Mouse (Mus musculus) kidney, embryonic 16.5 days (tissue): ENCODE data around the gene Gm10840. TPM values are rescaled to one million over a fixed set of nuclear protein-coding genes. Genes with fewer than 3 reads are reported as not detected.

Experiments
- ATAC-seq: fragments of 200-750 bp; cut with Nextera tagmentation; 2 replicates; pipeline ENCODE4 v1.8.0; 2017; ENCODE audit warnings: moderate TSS enrichment; ENCODE audit not compliant: low FRiP score, low TSS enrichment
- H3K27ac ChIP-seq: fragments of 300-500 bp; sonication (generic); 2 replicates; pipeline ENCODE4 v1.5.1; 2014; ENCODE audit warnings: low read length
- H3K27me3 ChIP-seq: fragments of 300-500 bp; sonication (generic); 2 replicates; pipeline ENCODE4 v1.6.1; 2014; ENCODE audit warnings: low read length, control low read depth, mixed read lengths; ENCODE audit not compliant: insufficient read depth
- H3K36me3 ChIP-seq: fragments of 300-500 bp; sonication (generic); 2 replicates; pipeline ENCODE4 v1.6.1; 2014; ENCODE audit warnings: low read length, control low read depth, mixed read lengths; ENCODE audit not compliant: insufficient read depth
- H3K4me1 ChIP-seq: fragments of 300-500 bp; sonication (generic); 2 replicates; pipeline ENCODE4 v1.6.1; 2014; ENCODE audit warnings: low read length, control low read depth, mixed read lengths; ENCODE audit not compliant: insufficient read depth
- H3K4me2 ChIP-seq: fragments of 300-500 bp; sonication (generic); replicated peaks from 2 replicates; pipeline ENCODE4 v1.6.1; 2014; ENCODE audit warnings: low read depth, low read length
- H3K4me3 ChIP-seq: fragments of 300-500 bp; sonication (generic); 2 replicates; pipeline ENCODE4 v1.5.1; 2014; ENCODE audit warnings: mild to moderate bottlenecking, low read length
- H3K9ac ChIP-seq: fragments of 300-500 bp; sonication (generic); replicated peaks from 2 replicates; pipeline ENCODE4 v1.6.1; 2014; ENCODE audit warnings: low read length
- H3K9me3 ChIP-seq: fragments of 300-500 bp; sonication (generic); 2 replicates; pipeline ENCODE4 v1.6.1; 2016; ENCODE audit warnings: low read length, control low read depth
- whole genome bisulfite sequencing: fragments of 180-500 bp; shearing (Covaris S2); extraction: QIAGEN DNeasy Blood & Tissue Kit; methylation state at CpG from one replicate; pipeline ENCODE4 v1.1.7; 2014; 5-methylcytosine and 5-hydroxymethylcytosine counted together
- polyA plus RNA-seq: library from polyadenylated mRNA; unstranded; fragments of >200 nt; fragmentation: Nextera tagmentation; extraction: Ambion mirVana; gene quantifications from 2 replicates; pipeline ENCODE4 v1.2.1, GENCODE M21; 2015

Gm10840 gene
- polyA plus RNA-seq, 1 experiment from 2014 or later, result not detected

DNA sequence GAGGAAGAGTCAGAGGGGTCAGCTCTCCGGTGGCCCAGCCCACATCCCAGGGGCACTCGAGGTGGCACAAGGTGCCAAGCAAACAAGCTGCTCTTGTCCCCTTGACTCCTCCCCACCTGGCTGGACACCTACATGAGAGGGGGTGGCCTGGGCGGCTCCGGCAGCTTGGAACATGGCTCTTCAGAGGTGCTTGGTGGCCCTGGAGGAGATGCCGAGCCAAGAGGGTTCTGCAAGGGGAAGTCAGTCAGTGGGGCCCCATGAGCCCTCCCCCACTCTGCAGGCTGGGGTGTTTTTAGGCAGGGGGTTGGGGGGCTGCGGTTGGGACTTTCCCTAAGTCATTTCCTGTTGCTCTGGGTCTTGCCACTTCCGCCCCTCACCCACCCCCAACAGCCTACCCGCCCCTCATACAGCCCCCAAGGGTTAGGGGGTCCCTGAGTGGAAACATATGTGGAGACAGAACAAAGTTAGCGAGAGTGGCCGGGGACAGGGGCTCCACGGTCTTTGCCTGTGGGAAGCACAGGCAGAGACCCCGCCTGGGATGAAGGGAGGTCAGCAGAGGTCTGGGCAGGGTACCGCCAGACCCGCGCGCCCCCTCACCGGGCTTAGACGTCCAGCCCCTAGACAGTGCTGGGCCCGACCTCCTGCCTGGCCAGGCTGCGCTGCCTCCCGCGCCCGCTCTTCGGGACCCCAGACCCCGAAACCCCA lies 1.3 kb upstream of the Gm10840 start:
- Histone ChIP-seq H3K36me3 (peaks cover 37% of the 10 kb centered on the region), H3K9me3 (no peaks in the 10 kb centered on the region), H3K27ac (peak overlapping the region; percentile 89), H3K4me1 (peaks cover 22% of the 10 kb centered on the region), H3K4me2 (peak overlapping the region; percentile 92), H3K27me3 (no peaks in the 10 kb centered on the region), H3K4me3 (peak overlapping the region; percentile 80), H3K9ac (peak overlapping the region; percentile 95)
- peak; percentile 60 for ATAC-seq
- WGBS, result 0% methylated on average over 24 of the region's 25 CpGs

DNA sequence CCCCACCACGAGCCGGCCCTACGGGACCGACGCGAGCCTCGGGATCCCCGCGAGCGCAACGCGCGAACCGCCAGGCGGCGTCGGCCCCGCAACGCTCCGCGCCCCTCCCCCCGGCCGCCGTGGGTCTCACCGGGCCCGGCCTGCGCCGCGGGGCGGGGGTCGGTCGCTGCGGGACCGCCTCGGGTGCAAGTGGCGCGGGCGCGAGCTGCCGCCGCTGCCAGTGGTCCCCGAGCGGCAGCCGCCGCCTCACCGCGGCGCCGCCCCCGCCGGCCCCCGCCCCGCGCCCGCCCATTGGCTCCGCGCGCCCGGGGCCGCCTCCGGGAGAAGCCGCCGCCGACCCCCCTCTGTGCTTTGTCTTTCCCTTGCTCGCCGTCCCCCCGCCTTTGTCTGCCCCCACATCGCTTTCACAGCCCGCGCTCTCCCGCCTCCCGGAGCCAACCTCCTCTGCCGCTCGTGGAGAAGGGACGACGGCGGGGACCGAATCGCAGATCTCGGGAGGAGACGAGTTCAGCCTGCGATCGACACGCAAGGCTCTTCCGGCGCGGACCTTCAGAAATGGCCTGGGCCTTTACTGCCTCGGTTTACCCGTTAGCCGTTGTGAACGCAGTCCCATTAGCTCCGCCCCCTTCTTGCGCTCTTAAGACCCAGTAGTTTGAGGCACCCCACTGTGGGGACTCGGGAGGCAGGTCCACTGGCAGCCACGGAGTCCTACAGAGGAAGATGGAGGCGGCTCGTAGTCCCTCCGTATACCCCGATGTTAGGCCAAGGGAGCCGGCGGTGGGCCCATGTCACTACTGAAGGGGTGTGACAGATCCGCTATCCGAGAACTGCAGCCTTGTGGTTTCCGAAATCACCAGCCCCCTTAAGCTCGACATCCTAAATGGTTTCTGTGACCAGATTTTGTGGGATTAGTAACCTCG lies 469 bp upstream of the Gm10840 start:
- Histone ChIP-seq H3K36me3 (peaks cover 35% of the 10 kb centered on the region), H3K4me3 (peak overlapping the region; percentile 80), H3K4me2 (peak overlapping the region; percentile 92), H3K27ac (peak overlapping the region; percentile 89), H3K27me3 (no peaks in the 10 kb centered on the region), H3K9me3 (no peaks in the 10 kb centered on the region), H3K9ac (peak overlapping the region; percentile 95), H3K4me1 (peaks cover 22% of the 10 kb centered on the region)
- WGBS, result under 1% methylated on average over 55 of the region's 106 CpGs
- ATAC-seq, result peak; percentile 66

DNA sequence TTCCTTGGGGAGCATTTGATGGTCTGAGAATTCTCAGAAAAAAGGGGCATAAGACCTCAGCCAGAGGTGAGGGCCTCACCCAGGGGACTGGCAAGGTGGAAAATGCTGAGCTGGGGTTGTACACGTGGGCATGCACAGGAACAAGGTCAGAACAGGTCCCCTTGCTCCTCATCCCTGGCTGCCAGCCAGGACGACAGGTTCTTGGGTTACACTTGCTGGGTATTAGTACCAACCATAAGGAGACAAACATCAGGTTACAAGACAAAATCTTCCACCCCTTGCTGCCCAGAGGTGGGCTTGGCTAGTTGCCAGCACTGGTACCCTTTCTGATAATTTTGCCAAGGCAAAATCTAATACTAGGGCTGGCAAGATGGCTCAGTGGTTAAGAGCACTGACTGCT lies 1.6 kb downstream of the Gm10840 start:
- Histone ChIP-seq H3K4me3 (no peak overlapping the region), H3K9me3 (no peaks in the 10 kb centered on the region), H3K9ac (no peak overlapping the region), H3K27ac (no peak overlapping the region), H3K27me3 (no peaks in the 10 kb centered on the region), H3K4me1 (peaks cover 22% of the 10 kb centered on the region), H3K4me2 (no peak overlapping the region), H3K36me3 (peaks cover 33% of the 10 kb centered on the region)
- WGBS, result 57% methylated on average over 2 of the region's 2 CpGs
- no peak for ATAC-seq

DNA sequence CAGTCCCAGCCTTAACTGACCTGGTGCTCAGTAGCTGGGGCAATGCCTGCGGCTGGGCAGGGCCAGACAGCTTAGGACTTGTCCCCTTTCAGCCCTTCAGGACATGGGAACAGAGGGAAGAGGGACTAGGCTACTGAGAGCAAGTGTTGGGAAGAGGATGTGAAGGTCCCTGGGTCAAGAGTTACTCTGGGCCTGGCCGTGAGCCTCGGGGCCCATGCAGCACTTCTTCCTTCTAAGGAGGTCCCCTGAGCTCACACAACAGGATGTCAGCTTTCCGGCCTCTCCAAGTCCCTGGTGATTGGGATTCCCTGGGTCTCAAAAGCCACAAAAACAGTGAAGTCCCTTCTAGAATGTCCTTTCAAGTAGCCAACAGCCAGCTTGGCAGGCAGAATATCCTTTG lies 2.9 kb downstream of the Gm10840 start:
- H3K9me3 ChIP-seq, result no peaks in the 10 kb centered on the region
- peaks cover 34% of the 10 kb centered on the region for H3K36me3 ChIP-seq
- peak overlapping the region; percentile 55 for H3K27ac ChIP-seq
- no peak for ATAC-seq
- no peak overlapping the region for H3K4me2 ChIP-seq
- WGBS, result 72% methylated on average over 4 of the region's 4 CpGs
- peaks cover 16% of the 10 kb centered on the region for H3K4me1 ChIP-seq
- H3K27me3 ChIP-seq, result no peaks in the 10 kb centered on the region
- H3K4me3 ChIP-seq, result no peak overlapping the region
- no peak overlapping the region for H3K9ac ChIP-seq

DNA sequence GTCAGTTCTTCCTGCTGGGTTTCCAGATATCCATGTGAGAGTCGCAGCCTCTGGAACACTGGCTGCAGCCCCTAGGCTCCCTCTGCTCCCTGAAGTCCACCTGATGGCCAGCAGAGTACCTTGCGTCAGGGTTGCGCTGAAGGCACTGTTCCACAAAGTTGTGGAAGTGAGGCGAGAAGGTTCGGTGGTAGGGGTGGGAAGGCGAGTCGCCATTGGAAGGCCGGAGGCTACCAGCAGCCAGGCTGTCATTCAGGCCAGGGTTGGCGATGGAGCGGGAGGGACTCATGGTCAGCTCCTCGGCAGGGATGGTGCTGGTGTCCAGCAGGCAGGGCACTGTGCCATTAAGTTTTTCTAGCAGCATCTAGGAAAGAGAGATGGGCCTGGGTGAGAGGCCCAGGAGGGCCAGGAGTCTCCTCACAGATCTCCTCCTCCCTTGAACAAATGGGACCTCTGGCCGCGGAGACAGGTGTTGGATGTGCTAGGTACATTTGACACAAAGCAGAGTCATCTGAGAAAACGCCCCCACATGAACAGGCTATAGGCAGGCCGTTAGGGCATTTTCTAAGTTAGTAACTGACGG lies 4.0 kb downstream of the Gm10840 start:
- H3K9me3 ChIP-seq, result no peaks in the 10 kb centered on the region
- no peak overlapping the region for H3K27ac ChIP-seq
- peaks cover 10% of the 10 kb centered on the region; the same call in 1 of the 2 replicates for H3K4me1 ChIP-seq
- no peak overlapping the region for H3K9ac ChIP-seq
- no peaks in the 10 kb centered on the region for H3K27me3 ChIP-seq
- no peak overlapping the region for H3K4me2 ChIP-seq
- H3K4me3 ChIP-seq, result no peak overlapping the region
- H3K36me3 ChIP-seq, result peaks cover 38% of the 10 kb centered on the region
- WGBS, result 89% methylated on average over 16 of the region's 16 CpGs
- ATAC-seq, result no peak

DNA sequence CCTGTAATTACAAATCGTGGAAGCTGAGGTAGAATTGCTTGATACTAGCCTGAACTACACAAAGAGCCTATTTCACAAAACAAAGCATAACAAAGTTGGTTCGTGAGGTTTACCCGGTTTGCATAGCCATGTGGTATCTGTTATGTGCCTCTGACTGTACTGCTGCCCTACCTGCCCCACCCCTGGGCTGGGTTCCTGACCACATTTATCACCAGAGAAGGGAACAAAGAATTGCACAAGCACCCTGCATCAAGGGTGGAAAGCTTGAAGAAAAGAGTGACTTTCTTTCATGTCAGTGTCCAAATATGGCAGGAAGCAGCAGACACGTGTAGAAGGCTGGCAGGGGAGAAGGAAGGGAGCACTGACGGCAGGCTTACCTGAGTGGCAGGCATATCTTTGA lies 6.8 kb downstream of the Gm10840 start:
- H3K27ac ChIP-seq, result no peak overlapping the region
- no peak overlapping the region for H3K4me2 ChIP-seq
- no peak overlapping the region for H3K4me3 ChIP-seq
- no peak overlapping the region for H3K9ac ChIP-seq
- H3K36me3 ChIP-seq, result peaks cover 42% of the 10 kb centered on the region
- no peaks in the 10 kb centered on the region for H3K27me3 ChIP-seq
- H3K9me3 ChIP-seq, result no peaks in the 10 kb centered on the region
- 80% methylated on average over 5 of the region's 5 CpGs for WGBS
- H3K4me1 ChIP-seq, result no peaks in the 10 kb centered on the region; the same call in 1 of the 2 replicates
- ATAC-seq, result no peak

DNA sequence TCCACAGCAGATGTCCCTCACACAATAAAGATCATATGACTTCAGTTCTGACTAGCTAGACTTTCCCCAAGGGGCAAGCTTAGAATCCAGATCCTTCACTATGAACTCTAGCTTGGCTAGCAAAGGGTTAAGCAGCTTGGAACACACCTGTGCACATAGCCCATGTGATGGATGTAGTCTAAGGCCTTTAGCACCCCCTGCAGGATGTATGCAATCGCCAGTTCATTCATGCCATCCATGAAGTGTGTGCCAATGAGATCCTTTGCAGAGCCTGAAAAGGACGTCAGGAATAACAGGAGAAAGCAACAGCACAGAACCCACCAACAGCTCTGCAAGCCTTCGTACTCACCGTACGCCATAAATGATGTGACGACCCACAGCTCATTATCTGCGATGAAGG lies 10.2 kb downstream of the Gm10840 start:
- H3K36me3 ChIP-seq, result peaks cover 32% of the 10 kb centered on the region

DNA sequence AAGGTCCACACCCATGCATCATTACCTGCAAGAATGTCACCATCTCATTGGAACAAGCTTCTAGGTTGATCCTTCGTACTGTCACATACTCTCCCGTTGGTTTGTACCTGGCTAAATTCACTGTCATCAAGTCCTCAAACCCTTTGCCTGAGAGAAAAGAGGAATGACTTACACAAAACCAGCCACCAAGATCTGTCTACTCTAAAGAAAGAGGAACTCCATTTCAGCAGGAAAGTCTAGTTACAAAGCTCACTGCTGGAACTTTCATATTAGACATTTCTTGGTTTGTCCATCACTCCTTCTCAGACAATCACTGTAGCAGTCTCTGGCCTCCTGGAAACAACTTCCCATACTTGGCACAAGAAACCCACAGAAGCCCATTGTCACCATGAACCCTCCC lies 12.6 kb downstream of the Gm10840 start:
- WGBS, result 100% methylated on average over 2 of the region's 2 CpGs
- no peak overlapping the region for H3K9ac ChIP-seq

More for the DNA sequence above, 10.2 kb downstream of the Gm10840 start:
- Histone ChIP-seq H3K27ac (no peak overlapping the region), H3K4me1 (no peaks in the 10 kb centered on the region), H3K9ac (no peak overlapping the region), H3K9me3 (no peaks in the 10 kb centered on the region), H3K4me3 (no peak overlapping the region), H3K4me2 (no peak overlapping the region), H3K27me3 (no peaks in the 10 kb centered on the region)
- no peak for ATAC-seq
- WGBS, result 78% methylated on average over 7 of the region's 7 CpGs

DNA sequence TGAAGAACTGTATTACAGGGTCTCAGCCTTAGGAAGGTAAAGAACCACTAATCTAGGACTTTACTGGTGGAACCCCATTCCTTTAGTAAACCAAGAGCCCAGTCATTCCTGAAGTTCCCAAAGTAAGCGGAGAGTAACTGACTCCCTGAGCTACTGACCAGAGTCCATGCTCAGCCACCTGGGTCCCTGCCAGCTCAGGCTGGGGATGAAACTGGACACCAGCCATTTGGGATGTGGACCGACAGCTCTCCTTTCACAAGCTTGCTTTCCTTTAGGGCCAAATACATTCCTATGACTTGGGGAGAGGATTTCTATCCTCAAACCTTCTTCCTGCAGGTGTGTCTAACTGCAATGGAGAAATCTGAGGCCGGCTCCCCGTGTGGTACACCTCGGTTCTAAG lies 13.7 kb downstream of the Gm10840 start:
- Histone ChIP-seq H3K27ac (no peak overlapping the region), H3K36me3 (0 out of 2 replicates have a peak, but pooled peaks cover 9% of the 10 kb centered on the region), H3K9ac (no peak overlapping the region), H3K9me3 (no peaks in the 10 kb centered on the region), H3K4me3 (no peak overlapping the region), H3K4me1 (no peaks in the 10 kb centered on the region), H3K27me3 (no peaks in the 10 kb centered on the region), H3K4me2 (no peak overlapping the region)
- WGBS, result 57% methylated on average over 5 of the region's 5 CpGs
- no peak; the same call in 1 of the 2 replicates for ATAC-seq

More for the DNA sequence above, 12.6 kb downstream of the Gm10840 start:
- H3K4me1 ChIP-seq, result no peaks in the 10 kb centered on the region
- no peak for ATAC-seq
- no peaks in the 10 kb centered on the region for H3K9me3 ChIP-seq
- H3K27me3 ChIP-seq, result no peaks in the 10 kb centered on the region
- no peak overlapping the region for H3K27ac ChIP-seq
- no peak overlapping the region for H3K4me3 ChIP-seq
- peaks cover 14% of the 10 kb centered on the region; the same call in 1 of the 2 replicates for H3K36me3 ChIP-seq
- no peak overlapping the region for H3K4me2 ChIP-seq
